Mouse (Mus musculus) liver, embryonic 14.5 days (tissue): ENCODE measurements around the gene Cdc42ep2. TPM values are rescaled to one million over a fixed set of nuclear protein-coding genes. Genes with fewer than 3 reads are reported as not detected.

Experiments used
- ATAC-seq: fragments of 200-750 bp; cut with Nextera tagmentation; 2 replicates; pipeline ENCODE4 v1.8.0; 2017; ENCODE audit warnings: moderate number of reproducible peaks, mild to moderate bottlenecking, moderate library complexity; ENCODE audit not compliant: insufficient read depth
- DNase-seq, 3 experiments: peaks; one replicate each; pipeline ENCODE4 v3.0.0-alpha.2; 2012 to 2013; ENCODE audit warnings: low read depth in 3 of 3, low spot score in 3 of 3
- H3K27ac ChIP-seq: fragments of 300-500 bp; sonication (generic); 2 replicates; pipeline ENCODE4 v1.5.1; 2014; ENCODE audit warnings: moderate library complexity, mild to moderate bottlenecking, control low read depth, inconsistent platforms
- H3K27me3 ChIP-seq: fragments of 300-500 bp; sonication (generic); 2 replicates; pipeline ENCODE4 v1.6.1; 2014; ENCODE audit warnings: mild to moderate bottlenecking, low read length, moderate library complexity; ENCODE audit not compliant: control insufficient read depth, insufficient read depth
- H3K36me3 ChIP-seq: fragments of 300-500 bp; sonication (generic); replicated peaks from 2 replicates; pipeline ENCODE4 v1.6.1; 2014; ENCODE audit warnings: low read depth; ENCODE audit not compliant: control insufficient read depth, insufficient read depth
- H3K4me1 ChIP-seq, 2 experiments: fragments of 200-500 bp in 1 of 2; fragments of 300-500 bp in 1 of 2; sonication (generic) in 1 of 2; replicated peaks; 2 replicates each; pipeline ENCODE4 v1.6.1; 2012 to 2014; ENCODE audit warnings: antibody characterized with exemption in 1 of 2, inconsistent platforms in 1 of 2, low read length in 1 of 2; ENCODE audit not compliant: control insufficient read depth in 2 of 2, insufficient read depth in 2 of 2
- H3K4me2 ChIP-seq: fragments of 300-500 bp; sonication (generic); 2 replicates; pipeline ENCODE4 v1.6.1; 2014; ENCODE audit warnings: low read depth, mild to moderate bottlenecking, control low read depth, moderate library complexity
- H3K4me3 ChIP-seq, 2 experiments: fragments of 200-500 bp in 1 of 2; fragments of 300-500 bp in 1 of 2; sonication (generic) in 1 of 2; 2 replicates each; pipeline ENCODE4 v1.5.1; 2012 to 2014; ENCODE audit warnings: low read depth in 2 of 2, low read length in 2 of 2, mild to moderate bottlenecking in 2 of 2, control low read depth in 1 of 2, inconsistent platforms in 1 of 2, moderate library complexity in 1 of 2; ENCODE audit not compliant: insufficient read depth in 1 of 2
- H3K9ac ChIP-seq: fragments of 300-500 bp; sonication (generic); replicated peaks from 2 replicates; pipeline ENCODE4 v1.6.1; 2014; ENCODE audit warnings: mild to moderate bottlenecking, control low read depth, moderate library complexity
- H3K9me3 ChIP-seq: fragments of 300-500 bp; sonication (generic); 2 replicates; pipeline ENCODE4 v1.6.1; 2016; ENCODE audit warnings: low read length, mixed read lengths; ENCODE audit not compliant: control insufficient read depth
- CTCF ChIP-seq: IDR thresholded peaks from 2 replicates; pipeline ENCODE4 v1.5.1; 2016; ENCODE audit warnings: antibody characterized with exemption, low read depth, control low read depth
- EP300 ChIP-seq: IDR thresholded peaks from 2 replicates; pipeline ENCODE4 v1.6.1; 2016; ENCODE audit warnings: antibody characterized with exemption, low read depth
- WGBS: fragments of 180-500 bp; shearing (Covaris S2); extraction: QIAGEN DNeasy Blood & Tissue Kit; methylation state at CpG from one replicate; pipeline ENCODE4 v1.1.7; 2014; ENCODE audit not compliant: insufficient replicate concordance; 5-methylcytosine and 5-hydroxymethylcytosine counted together
- polyA plus RNA-seq, 2 experiments: library from polyadenylated mRNA; depleted of rRNA in 1 of 2; stranded (reverse) in 1 of 2; unstranded in 1 of 2; fragments of >200 nt; fragmentation: Nextera tagmentation in 1 of 2; extraction: Ambion mirVana in 1 of 2; gene quantifications; 2 replicates each; pipeline versions ENCODE4 v1.2.1 to v1.2.3; 2012 to 2014

Cdc42ep2 gene
- polyA plus RNA-seq, 2 experiments = 2.1 to 2.2 TPM

- 88% methylated on average over 7 of the region's 7 CpGs for WGBS
- peaks cover 11% of the 10 kb centered on the region for H3K36me3 ChIP-seq
- H3K4me2 ChIP-seq = no peak overlapping the region
- no peak overlapping the region for H3K9ac ChIP-seq
- TF ChIP-seq EP300 (no peak), CTCF (no peak)
- no peak overlapping the region for H3K27ac ChIP-seq
- H3K27me3 ChIP-seq = no peaks in the 10 kb centered on the region
- DNase-seq = no peak
- H3K4me3 ChIP-seq = no peak overlapping the region
- no peaks in the 10 kb centered on the region for H3K9me3 ChIP-seq
- H3K4me1 ChIP-seq = peaks cover 4 to 13% of the 10 kb centered on the region in 2 experiments
- ATAC-seq = no peak
Observed at GRCm38 (mm10) chr19:5892262-5892661, 32.4 kb downstream of the Cdc42ep2 start.

- TF ChIP-seq CTCF (no peak), EP300 (no peak)
- Histone ChIP-seq H3K27ac (no peak overlapping the region), H3K9me3 (no peaks in the 10 kb centered on the region), H3K36me3 (peaks cover 9% of the 10 kb centered on the region), H3K9ac (no peak overlapping the region), H3K27me3 (no peaks in the 10 kb centered on the region), H3K4me2 (no peak overlapping the region), H3K4me1 (peaks cover 4 to 13% of the 10 kb centered on the region in 2 experiments), H3K4me3 (no peak overlapping the region)
- WGBS = 83% methylated on average over 12 of the region's 12 CpGs
- no peak for ATAC-seq
- DNase-seq = no peak
Observed at GRCm38 (mm10) chr19:5891521-5892258, 32.9 kb downstream of the Cdc42ep2 start.

- H3K4me3 ChIP-seq = no peak overlapping the region
- H3K27me3 ChIP-seq = no peaks in the 10 kb centered on the region
- no peaks in the 10 kb centered on the region for H3K9me3 ChIP-seq
- H3K9ac ChIP-seq = no peak overlapping the region
- ATAC-seq (no peak), DNase-seq (no peak)
- H3K27ac ChIP-seq = no peak overlapping the region
- H3K4me2 ChIP-seq = no peak overlapping the region
- TF ChIP-seq EP300 (no peak), CTCF (no peak)
- no peaks in the 10 kb centered on the region; the same call in 1 of the 2 replicates for H3K36me3 ChIP-seq
- WGBS = 64% methylated on average over 4 of the region's 4 CpGs
- peaks cover 6 to 17% of the 10 kb centered on the region in 2 experiments for H3K4me1 ChIP-seq
Observed at GRCm38 (mm10) chr19:5889211-5889610, 35.4 kb downstream of the Cdc42ep2 start.

- Histone ChIP-seq H3K27ac (no peak overlapping the region), H3K27me3 (no peaks in the 10 kb centered on the region), H3K4me2 (no peak overlapping the region), H3K9me3 (no peaks in the 10 kb centered on the region), H3K4me1 (peaks cover 19 to 22% of the 10 kb centered on the region in 2 experiments), H3K4me3 (no peak overlapping the region), H3K36me3 (no peaks in the 10 kb centered on the region; the same call in 1 of the 2 replicates), H3K9ac (no peak overlapping the region)
- DNase-seq = no peak
- WGBS = 31% methylated on average over 3 of the region's 3 CpGs
- TF ChIP-seq CTCF (no peak), EP300 (no peak)
- ATAC-seq = no peak
Observed at GRCm38 (mm10) chr19:5887234-5887815, 37.3 kb downstream of the Cdc42ep2 start.

GRCm38 (mm10) chr19:5885838-5886237 is 38.8 kb downstream of the Cdc42ep2 start:
- no peaks in the 10 kb centered on the region for H3K36me3 ChIP-seq
- H3K4me3 ChIP-seq = no peak overlapping the region
- DNase-seq (peak in 1 of 3 experiments; percentile 32), ATAC-seq (no peak)
- H3K27me3 ChIP-seq = no peaks in the 10 kb centered on the region
- peaks cover 19 to 24% of the 10 kb centered on the region in 2 experiments for H3K4me1 ChIP-seq
- H3K9ac ChIP-seq = no peak overlapping the region
- 58% methylated on average over 4 of the region's 4 CpGs for WGBS
- no peaks in the 10 kb centered on the region for H3K9me3 ChIP-seq
- TF ChIP-seq EP300 = no peak
- TF ChIP-seq CTCF = peak; percentile 76
- H3K27ac ChIP-seq = no peak overlapping the region
- H3K4me2 ChIP-seq = no peak overlapping the region
